Mouse (Mus musculus): Measurements from ENCODE around the gene Gm27021.

- TF ChIP-seq CTCF (IDR thresholded peaks at IDR 0.05; ENCODE audit: insufficient read depth, low read depth, low read length) (no peak), POLR2A (IDR thresholded peaks at IDR 0.05; ENCODE audit: insufficient read depth, low read depth, low read length) (no peak)
These were observed 90.1 kb downstream of the Gm27021 start for GRCm38 (mm10) chr8:120577821-120578220.

All from olfactory bulb, adult 2 months (tissue).